Mouse (Mus musculus): ENCODE results near the gene Pitpnb. TPM values are rescaled to one million over a fixed set of nuclear protein-coding genes. Genes with fewer than 3 reads are reported as not detected.

Gene Pitpnb
- polyA plus RNA-seq, 1 experiment = 35.3 TPM

GRCm38 (mm10) chr5:111418202-111419120 is 87.9 kb downstream of the Pitpnb start:
- DNase-seq (ENCODE audit: low read depth, low spot score) = no peak
- 14% methylated on average over 63 of the region's 63 CpGs for WGBS

- 34% methylated on average over 42 of the region's 42 CpGs for WGBS
- no peak for DNase-seq (ENCODE audit: low read depth, low spot score)
Observed at GRCm38 (mm10) chr5:111419121-111419881, 88.7 kb downstream of the Pitpnb start.

GRCm38 (mm10) chr5:111420011-111420691 is 89.6 kb downstream of the Pitpnb start:
- no peak for DNase-seq (ENCODE audit: low read depth, low spot score)
- 37% methylated on average over 56 of the region's 56 CpGs for WGBS

- DNase-seq (ENCODE audit: low read depth, low spot score) = no peak
- 81% methylated on average over 22 of the region's 22 CpGs for WGBS
Observed at GRCm38 (mm10) chr5:111420896-111421295, 90.3 kb downstream of the Pitpnb start.

DNA sequence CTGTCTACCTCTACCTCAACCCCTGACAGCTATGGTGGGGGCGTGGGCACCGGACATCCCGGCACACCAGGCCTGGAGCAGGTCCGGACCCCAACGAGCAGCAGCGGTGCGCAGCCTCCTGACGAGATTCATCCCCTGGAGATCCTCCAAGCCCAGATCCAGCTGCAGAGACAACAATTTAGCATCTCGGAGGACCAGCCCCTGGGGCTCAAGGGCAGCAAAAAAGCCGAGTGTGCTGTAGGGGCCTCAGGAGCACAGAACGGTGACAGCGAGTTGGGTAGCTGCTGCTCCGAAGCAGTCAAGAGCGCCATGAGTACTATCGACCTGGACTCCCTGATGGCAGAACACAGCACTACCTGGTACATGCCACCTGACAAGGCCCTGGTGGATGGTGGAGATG is 90.9 kb downstream of the Pitpnb start:
- whole genome bisulfite sequencing = 90% methylated on average over 15 of the region's 15 CpGs
- DNase-seq (ENCODE audit: low read depth, low spot score) = no peak

DNA sequence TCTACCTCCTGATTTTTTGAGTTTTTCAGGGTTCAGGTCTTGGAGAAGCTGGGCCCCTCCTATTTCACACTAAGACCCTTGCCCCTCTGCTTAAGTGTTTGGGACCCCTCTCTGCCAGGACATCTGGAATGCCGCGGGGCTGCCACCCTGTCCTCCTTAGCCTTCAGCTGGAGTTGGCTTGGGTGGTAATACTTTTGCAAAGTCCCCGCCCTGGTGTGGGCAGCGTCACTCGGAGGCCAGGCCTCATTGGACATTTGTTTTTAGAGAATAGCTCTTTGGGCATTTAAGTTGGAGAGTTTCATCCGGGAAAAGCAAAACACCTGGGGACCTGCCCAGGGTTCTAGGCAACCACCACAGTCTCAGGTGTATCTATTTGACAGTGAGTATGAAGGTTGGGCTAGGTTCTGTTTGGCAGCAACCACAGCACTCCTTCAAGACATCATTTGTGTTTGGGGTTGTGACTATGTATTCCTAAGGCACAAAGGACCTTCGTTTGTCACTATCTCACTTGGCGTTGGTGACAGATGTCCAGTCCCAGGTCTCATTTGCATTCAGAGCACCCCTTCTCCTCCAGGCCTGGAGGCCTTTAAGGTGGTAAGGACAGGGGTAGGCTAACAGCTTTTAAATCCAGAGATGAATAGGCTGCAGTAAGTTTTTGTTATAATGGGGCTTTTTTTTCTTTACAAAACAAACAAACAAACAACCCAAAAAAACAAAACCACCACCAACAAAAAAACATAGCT is 91.7 kb downstream of the Pitpnb start:
- 79% methylated on average over 8 of the region's 8 CpGs for WGBS
- no peak for DNase-seq (ENCODE audit: low read depth, low spot score)

GRCm38 (mm10) chr5:111423011-111423410 is 92.4 kb downstream of the Pitpnb start:
- DNase-seq (ENCODE audit: low read depth, low spot score) = no peak
- WGBS = 81% methylated on average over 10 of the region's 10 CpGs

DNA sequence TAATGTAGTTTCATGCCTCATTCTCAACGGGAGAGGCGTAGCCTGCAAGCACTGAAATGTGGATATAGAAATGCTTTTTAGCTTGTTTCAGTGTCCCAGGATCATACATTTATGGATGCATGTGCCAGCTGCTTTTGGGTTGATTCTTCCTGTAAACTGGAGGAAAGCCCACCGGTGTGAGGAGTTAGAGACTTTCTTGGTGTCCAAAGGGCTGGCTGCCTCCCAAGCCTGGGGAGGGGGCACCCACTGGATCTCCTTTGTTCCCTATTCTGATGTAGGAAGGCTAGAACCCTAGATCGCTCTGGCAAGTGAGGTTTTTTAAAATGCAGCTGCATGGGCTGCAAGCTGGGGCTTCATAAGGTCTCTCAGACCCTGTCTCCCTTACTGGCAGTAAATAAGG is 93.1 kb downstream of the Pitpnb start:
- DNase-seq (ENCODE audit: low read depth, low spot score) = no peak
- 71% methylated on average over 4 of the region's 4 CpGs for WGBS

- 63% methylated on average over 9 of the region's 9 CpGs for WGBS
- no peak for DNase-seq (ENCODE audit: low read depth, low spot score)
Observed at GRCm38 (mm10) chr5:111425813-111426212, 95.2 kb downstream of the Pitpnb start.

DNA sequence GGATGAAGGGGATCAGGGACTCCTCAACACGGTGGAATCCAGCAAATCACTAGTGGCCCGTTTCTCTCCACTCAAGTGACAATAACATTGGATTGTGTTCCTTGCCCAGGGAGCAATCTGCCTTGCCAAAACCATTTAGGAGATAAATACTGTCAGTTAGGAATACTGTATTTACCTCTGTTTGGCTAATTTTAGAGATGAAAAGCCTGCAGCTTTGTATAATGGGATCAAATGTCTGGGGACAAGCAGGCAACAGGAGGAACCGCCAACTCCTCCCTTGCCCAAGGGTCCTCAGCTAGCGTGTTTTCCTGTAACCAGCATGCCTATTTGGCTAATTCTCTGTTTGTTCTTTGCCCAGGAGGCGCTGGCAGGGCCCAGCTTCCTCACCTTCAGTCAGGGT is 95.7 kb downstream of the Pitpnb start:
- DNase-seq (ENCODE audit: low read depth, low spot score) = no peak
- WGBS = 63% methylated on average over 5 of the region's 5 CpGs

- no peak for DNase-seq (ENCODE audit: low read depth, low spot score)
Observed at GRCm38 (mm10) chr5:111428882-111429281, 98.3 kb downstream of the Pitpnb start.

DNA sequence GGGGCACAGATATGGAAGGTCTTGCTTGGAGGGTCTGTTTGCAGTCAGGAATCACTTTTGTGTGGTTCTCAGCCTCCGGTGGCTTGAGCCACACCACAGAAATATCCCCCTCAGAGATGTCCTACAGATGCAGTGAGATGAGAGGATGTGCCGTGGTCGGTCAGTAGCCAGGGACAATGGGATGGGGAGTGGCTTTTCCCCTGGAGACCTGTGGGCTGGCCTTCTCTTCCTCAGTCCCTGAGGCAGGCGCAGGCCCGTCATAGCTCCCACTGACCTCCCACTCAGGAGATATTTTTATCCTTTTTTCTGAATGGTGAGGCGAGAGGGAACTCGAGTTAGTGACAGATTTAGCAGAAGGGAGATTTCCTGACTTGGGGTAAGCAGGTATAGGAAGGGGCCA is 99.2 kb downstream of the Pitpnb start:
- no peak for DNase-seq (ENCODE audit: low read depth, low spot score)
- 67% methylated on average over 7 of the region's 7 CpGs for WGBS

More at GRCm38 (mm10) chr5:111428882-111429281, 98.3 kb downstream of the Pitpnb start:
- 82% methylated on average over 6 of the region's 6 CpGs for WGBS

DNA sequence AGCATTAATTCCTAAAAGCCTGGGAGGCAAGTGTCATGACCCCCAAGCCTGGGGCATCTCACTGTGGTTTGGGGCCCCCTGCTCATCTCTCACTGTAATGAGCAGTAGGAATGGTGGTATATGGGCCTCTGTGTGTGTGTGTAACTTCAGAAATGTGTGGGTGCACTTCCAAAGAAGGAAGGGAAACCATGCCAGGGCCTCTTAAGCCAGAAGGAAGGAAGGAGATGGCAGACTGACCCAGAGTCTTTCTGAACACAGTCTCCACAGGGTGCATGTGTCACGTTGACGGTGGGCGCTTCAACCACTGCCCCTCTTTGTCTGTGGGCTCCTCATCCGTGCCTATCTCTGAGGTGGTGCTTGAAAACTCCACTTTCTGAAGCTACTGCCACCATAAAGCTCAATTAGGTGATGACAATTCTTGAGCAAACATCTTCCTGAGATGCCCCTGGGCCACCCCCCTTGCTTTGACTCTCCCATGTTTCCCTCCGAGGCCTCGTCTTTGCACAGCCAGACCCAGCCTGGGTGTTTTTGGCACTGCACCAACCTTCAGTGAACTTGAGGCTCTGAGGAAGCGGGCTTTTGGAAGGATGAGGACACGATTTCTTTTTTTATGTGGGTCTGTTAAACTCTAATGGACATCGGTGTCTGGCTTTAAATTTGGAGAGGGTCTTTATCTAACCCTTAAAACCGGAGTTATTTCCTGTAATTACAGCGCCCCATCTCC is 100.6 kb downstream of the Pitpnb start:
- DNase-seq (ENCODE audit: low read depth, low spot score) = no peak
- 54% methylated on average over 11 of the region's 11 CpGs for WGBS

- WGBS = 66% methylated on average over 5 of the region's 5 CpGs
- DNase-seq (ENCODE audit: low read depth, low spot score) = no peak
Observed at GRCm38 (mm10) chr5:111432842-111433241, 102.3 kb downstream of the Pitpnb start.

DNA sequence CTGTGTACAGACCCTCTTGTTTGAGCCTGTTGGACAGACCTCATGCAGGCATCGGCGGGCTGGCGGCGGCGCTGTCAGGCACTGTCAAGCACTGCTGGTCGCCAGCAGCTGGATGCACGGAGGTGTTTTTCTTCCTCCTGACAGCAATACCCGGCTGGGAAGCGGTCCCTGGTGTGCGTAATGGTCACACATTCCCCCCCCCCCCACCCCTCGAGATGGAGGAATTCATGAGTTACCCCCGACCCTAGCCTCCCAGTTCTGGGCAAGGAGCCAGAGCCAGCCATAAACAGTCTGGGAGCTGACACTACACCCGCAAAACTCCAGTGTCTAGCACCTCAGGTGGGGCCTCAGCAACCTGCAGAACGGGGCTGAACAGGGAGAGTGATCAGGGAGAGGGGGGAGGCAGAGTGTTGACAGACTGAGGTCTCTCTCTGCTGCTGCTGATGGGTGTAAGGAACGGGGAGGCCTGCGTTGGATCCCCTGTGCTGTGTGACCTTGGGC is 103.8 kb downstream of the Pitpnb start:
- DNase-seq (ENCODE audit: low read depth, low spot score) = no peak
- WGBS = 20% methylated on average over 16 of the region's 16 CpGs

GRCm38 (mm10) chr5:111436260-111436659 is 105.7 kb downstream of the Pitpnb start:
- WGBS = 76% methylated on average over 7 of the region's 7 CpGs
- DNase-seq (ENCODE audit: low read depth, low spot score) = no peak

- WGBS = 76% methylated on average over 7 of the region's 7 CpGs
- no peak for DNase-seq (ENCODE audit: low read depth, low spot score)
Observed at GRCm38 (mm10) chr5:111437205-111437604, 106.6 kb downstream of the Pitpnb start.
